Mouse (Mus musculus): ENCODE measurements around the gene Map4k5. TPM values are rescaled to one million over a fixed set of nuclear protein-coding genes. Genes with fewer than 3 reads are reported as not detected.
A peak's percentile ranks its signal among the peaks of the same experiment; 100 is the strongest.

Map4k5 gene
- polyA plus RNA-seq, 1 experiment: 107 TPM

GRCm38 (mm10) chr12:69911906-69912305, 18.9 kb upstream of the Map4k5 start:
- Histone ChIP-seq H3K27me3 (ENCODE audit: control insufficient read depth, insufficient read depth, low read length, poor library complexity, severe bottlenecking) (no peaks in the 10 kb centered on the region), H3K9me3 (replicated peaks; ENCODE audit: control insufficient read depth, insufficient read depth, low read length, poor library complexity, severe bottlenecking) (no peaks in the 10 kb centered on the region), H3K4me1 (ENCODE audit: control insufficient read depth, insufficient read depth, low read length) (no peaks in the 10 kb centered on the region), H3K4me3 (ENCODE audit: low read depth, low read length) (no peak overlapping the region), H3K9ac (ENCODE audit: low read depth, poor library complexity, severe bottlenecking) (no peak overlapping the region), H3K27ac (ENCODE audit: insufficient read depth, low read length) (no peak overlapping the region), H3K36me3 (ENCODE audit: control insufficient read depth, insufficient read depth, low read length, poor library complexity, severe bottlenecking) (no peaks in the 10 kb centered on the region)
- no peak for TF ChIP-seq CTCF (IDR thresholded peaks at IDR 0.05; ENCODE audit: low read depth, low read length)
- TF ChIP-seq EP300 (IDR thresholded peaks at IDR 0.05; ENCODE audit: insufficient read depth, low read depth, low read length): no peak
- no peak for TF ChIP-seq POLR2A (IDR thresholded peaks at IDR 0.05; ENCODE audit: insufficient read depth, low read length)

GRCm38 (mm10) chr12:69908511-69908900, 15.5 kb upstream of the Map4k5 start:
- no peak overlapping the region for H3K9ac ChIP-seq (ENCODE audit: low read depth, poor library complexity, severe bottlenecking)

GRCm38 (mm10) chr12:69907667-69908510, 14.9 kb upstream of the Map4k5 start:
- Histone ChIP-seq H3K27me3 (ENCODE audit: control insufficient read depth, insufficient read depth, low read length, poor library complexity, severe bottlenecking) (no peaks in the 10 kb centered on the region; the same call in 1 of the 2 replicates), H3K9ac (ENCODE audit: low read depth, poor library complexity, severe bottlenecking) (no peak overlapping the region), H3K36me3 (ENCODE audit: control insufficient read depth, insufficient read depth, low read length, poor library complexity, severe bottlenecking) (no peaks in the 10 kb centered on the region), H3K9me3 (replicated peaks; ENCODE audit: control insufficient read depth, insufficient read depth, low read length, poor library complexity, severe bottlenecking) (no peaks in the 10 kb centered on the region), H3K4me1 (ENCODE audit: control insufficient read depth, insufficient read depth, low read length) (no peaks in the 10 kb centered on the region), H3K4me3 (ENCODE audit: low read depth, low read length) (peak overlapping the region; percentile 36), H3K27ac (ENCODE audit: insufficient read depth, low read length) (no peak overlapping the region)
- TF ChIP-seq CTCF (IDR thresholded peaks at IDR 0.05; ENCODE audit: low read depth, low read length) (no peak), POLR2A (IDR thresholded peaks at IDR 0.05; ENCODE audit: insufficient read depth, low read length) (no peak), EP300 (IDR thresholded peaks at IDR 0.05; ENCODE audit: insufficient read depth, low read depth, low read length) (no peak)

More at GRCm38 (mm10) chr12:69908511-69908900, 15.5 kb upstream of the Map4k5 start:
- no peaks in the 10 kb centered on the region for H3K36me3 ChIP-seq (ENCODE audit: control insufficient read depth, insufficient read depth, low read length, poor library complexity, severe bottlenecking)
- H3K4me3 ChIP-seq (ENCODE audit: low read depth, low read length): peak overlapping the region; percentile 22; the same call in 1 of the 2 replicates
- no peaks in the 10 kb centered on the region for H3K9me3 ChIP-seq (replicated peaks; ENCODE audit: control insufficient read depth, insufficient read depth, low read length, poor library complexity, severe bottlenecking)
- H3K27ac ChIP-seq (ENCODE audit: insufficient read depth, low read length): no peak overlapping the region
- H3K27me3 ChIP-seq (ENCODE audit: control insufficient read depth, insufficient read depth, low read length, poor library complexity, severe bottlenecking): no peaks in the 10 kb centered on the region; the same call in 1 of the 2 replicates
- H3K4me1 ChIP-seq (ENCODE audit: control insufficient read depth, insufficient read depth, low read length): no peaks in the 10 kb centered on the region
- TF ChIP-seq POLR2A (IDR thresholded peaks at IDR 0.05; ENCODE audit: insufficient read depth, low read length) (no peak), CTCF (IDR thresholded peaks at IDR 0.05; ENCODE audit: low read depth, low read length) (no peak), EP300 (IDR thresholded peaks at IDR 0.05; ENCODE audit: insufficient read depth, low read depth, low read length) (no peak)

GRCm38 (mm10) chr12:69904991-69905390, 12.0 kb upstream of the Map4k5 start:
- Histone ChIP-seq H3K4me3 (ENCODE audit: low read depth, low read length) (no peak overlapping the region), H3K27ac (ENCODE audit: insufficient read depth, low read length) (no peak overlapping the region), H3K27me3 (ENCODE audit: control insufficient read depth, insufficient read depth, low read length, poor library complexity, severe bottlenecking) (no peaks in the 10 kb centered on the region; the same call in 1 of the 2 replicates), H3K36me3 (ENCODE audit: control insufficient read depth, insufficient read depth, low read length, poor library complexity, severe bottlenecking) (no peaks in the 10 kb centered on the region), H3K9ac (ENCODE audit: low read depth, poor library complexity, severe bottlenecking) (no peak overlapping the region), H3K9me3 (replicated peaks; ENCODE audit: control insufficient read depth, insufficient read depth, low read length, poor library complexity, severe bottlenecking) (no peaks in the 10 kb centered on the region), H3K4me1 (ENCODE audit: control insufficient read depth, insufficient read depth, low read length) (no peaks in the 10 kb centered on the region)
- TF ChIP-seq POLR2A (IDR thresholded peaks at IDR 0.05; ENCODE audit: insufficient read depth, low read length) (no peak), CTCF (IDR thresholded peaks at IDR 0.05; ENCODE audit: low read depth, low read length) (no peak), EP300 (IDR thresholded peaks at IDR 0.05; ENCODE audit: insufficient read depth, low read depth, low read length) (no peak)

GRCm38 (mm10) chr12:69898119-69898518, 5.1 kb upstream of the Map4k5 start:
- H3K27ac ChIP-seq (ENCODE audit: insufficient read depth, low read length): no peak overlapping the region
- no peak for TF ChIP-seq POLR2A (IDR thresholded peaks at IDR 0.05; ENCODE audit: insufficient read depth, low read length)
- TF ChIP-seq EP300 (IDR thresholded peaks at IDR 0.05; ENCODE audit: insufficient read depth, low read depth, low read length): no peak
- no peak for TF ChIP-seq CTCF (IDR thresholded peaks at IDR 0.05; ENCODE audit: low read depth, low read length)
- H3K27me3 ChIP-seq (ENCODE audit: control insufficient read depth, insufficient read depth, low read length, poor library complexity, severe bottlenecking): no peaks in the 10 kb centered on the region
- no peaks in the 10 kb centered on the region for H3K4me1 ChIP-seq (ENCODE audit: control insufficient read depth, insufficient read depth, low read length)
- no peak overlapping the region for H3K9ac ChIP-seq (ENCODE audit: low read depth, poor library complexity, severe bottlenecking)
- no peak overlapping the region for H3K4me3 ChIP-seq (ENCODE audit: low read depth, low read length)
- H3K36me3 ChIP-seq (ENCODE audit: control insufficient read depth, insufficient read depth, low read length, poor library complexity, severe bottlenecking): no peaks in the 10 kb centered on the region
- no peaks in the 10 kb centered on the region for H3K9me3 ChIP-seq (replicated peaks; ENCODE audit: control insufficient read depth, insufficient read depth, low read length, poor library complexity, severe bottlenecking)

- no peaks in the 10 kb centered on the region for H3K36me3 ChIP-seq (ENCODE audit: control insufficient read depth, insufficient read depth, low read length, poor library complexity, severe bottlenecking)
- H3K4me3 ChIP-seq (ENCODE audit: low read depth, low read length): no peak overlapping the region
- H3K27ac ChIP-seq (ENCODE audit: insufficient read depth, low read length): no peak overlapping the region
- no peak overlapping the region for H3K9ac ChIP-seq (ENCODE audit: low read depth, poor library complexity, severe bottlenecking)
- H3K27me3 ChIP-seq (ENCODE audit: control insufficient read depth, insufficient read depth, low read length, poor library complexity, severe bottlenecking): no peaks in the 10 kb centered on the region
- H3K4me1 ChIP-seq (ENCODE audit: control insufficient read depth, insufficient read depth, low read length): peaks cover 2% of the 10 kb centered on the region
- TF ChIP-seq POLR2A (IDR thresholded peaks at IDR 0.05; ENCODE audit: insufficient read depth, low read length) (no peak), CTCF (IDR thresholded peaks at IDR 0.05; ENCODE audit: low read depth, low read length) (no peak), EP300 (IDR thresholded peaks at IDR 0.05; ENCODE audit: insufficient read depth, low read depth, low read length) (no peak)
- no peaks in the 10 kb centered on the region for H3K9me3 ChIP-seq (replicated peaks; ENCODE audit: control insufficient read depth, insufficient read depth, low read length, poor library complexity, severe bottlenecking)
Observed at GRCm38 (mm10) chr12:69895046-69895445, 2.0 kb upstream of the Map4k5 start.

All from ES-Bruce4 (cell line).